ENCODE assay signal across 10 mouse cellular contexts in the genomic region with DNA sequence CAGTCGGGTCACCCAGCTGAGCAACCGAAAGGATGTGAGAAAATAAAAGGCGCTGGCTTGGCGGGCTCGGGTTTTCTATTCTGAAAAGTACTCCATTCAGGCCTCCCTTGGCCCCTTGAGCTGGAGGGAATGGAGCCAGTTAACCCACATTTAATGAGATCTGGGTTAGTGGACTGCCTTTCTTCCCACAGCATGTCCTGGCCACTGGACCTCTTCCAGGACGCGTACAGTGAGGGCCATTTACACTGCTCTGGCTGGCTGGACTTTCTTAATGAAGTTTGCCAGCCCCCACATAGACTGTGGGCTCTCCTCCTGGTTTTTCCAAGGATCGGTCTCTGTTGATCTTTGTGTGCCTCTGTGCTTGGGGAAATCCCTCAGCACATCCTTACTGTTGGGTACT. TPM values are rescaled to one million over a fixed set of nuclear protein-coding genes. Genes with fewer than 3 reads are reported as not detected.
DNase-seq lines count a peak whose midpoint lies in the region; ATAC-seq and TF ChIP-seq lines count a peak whose summit lies in the region.
"Had no signal": no experiment of that assay in that cellular context is flagged by ENCODE, and none has a peak within 500 bp of the region (broad histone marks: within the 10 kb centered on the region; RNA-seq: fewer than 3 reads in every experiment).

No protein-coding gene starts in this region.

- 51% methylated on average over 8 of the region's 8 CpGs for WGBS in hindbrain, embryonic 14.5 days
- 63% methylated on average over 8 of the region's 8 CpGs for WGBS in hindbrain, embryonic 11.5 days
- WGBS in forebrain, embryonic 12.5 days = 45% methylated on average over 8 of the region's 8 CpGs
- 70% methylated on average over 8 of the region's 8 CpGs for WGBS in kidney, embryonic 16.5 days
- WGBS in midbrain, embryonic 16.5 days = 56% methylated on average over 8 of the region's 8 CpGs
- 59% methylated on average over 8 of the region's 8 CpGs for WGBS in lung, adult 2 months

- ATAC-seq in hindbrain, embryonic 14.5 days (ENCODE audit: low FRiP score) = peak; percentile 92
- no peak for ATAC-seq in hindbrain, embryonic 11.5 days (ENCODE audit: low FRiP score)
- no peak for ATAC-seq in forebrain, embryonic 12.5 days (ENCODE audit: low FRiP score)
- peak; percentile 6; the same call in 1 of the 2 replicates for ATAC-seq in kidney, embryonic 16.5 days (ENCODE audit: low FRiP score, low TSS enrichment)
- peak; percentile 94 for ATAC-seq in midbrain, embryonic 16.5 days

- H3K4me2 ChIP-seq in hindbrain, embryonic 14.5 days (replicated peaks) = no peak overlapping the region
- no peak overlapping the region for H3K4me2 ChIP-seq in hindbrain, embryonic 11.5 days (replicated peaks; ENCODE audit: low read depth, low read length)
- no peak overlapping the region for H3K4me2 ChIP-seq in forebrain, embryonic 12.5 days
- H3K4me2 ChIP-seq in kidney, embryonic 16.5 days (replicated peaks; ENCODE audit: low read depth, low read length) = no peak overlapping the region
- no peak overlapping the region for H3K4me2 ChIP-seq in midbrain, embryonic 16.5 days (ENCODE audit: low read length)
- H3K4me2 ChIP-seq: embryonic facial prominence, embryonic 12.5 days had no signal

- TF ChIP-seq CTCF in lung, adult 2 months (IDR thresholded peaks at IDR 0.05; ENCODE audit: insufficient read depth, low read length) = no peak

- H3K27ac ChIP-seq in hindbrain, embryonic 14.5 days = peak overlapping the region; percentile 73
- no peak overlapping the region for H3K27ac ChIP-seq in hindbrain, embryonic 11.5 days (ENCODE audit: low read depth, low read length)
- H3K27ac ChIP-seq in forebrain, embryonic 12.5 days = 0 out of 2 replicates have a peak overlapping the region, but pooled peaks have one; percentile 56
- no peak overlapping the region for H3K27ac ChIP-seq in kidney, embryonic 16.5 days (ENCODE audit: low read length)
- H3K27ac ChIP-seq in midbrain, embryonic 16.5 days (ENCODE audit: low read length) = peak overlapping the region; percentile 61
- H3K27ac ChIP-seq: embryonic facial prominence, embryonic 12.5 days had no signal

- H3K9me3 ChIP-seq in hindbrain, embryonic 14.5 days (ENCODE audit: control insufficient read depth, low read length) = no peaks in the 10 kb centered on the region
- H3K9me3 ChIP-seq in hindbrain, embryonic 11.5 days (ENCODE audit: control insufficient read depth, low read length) = no peaks in the 10 kb centered on the region
- no peaks in the 10 kb centered on the region for H3K9me3 ChIP-seq in forebrain, embryonic 12.5 days
- H3K9me3 ChIP-seq in kidney, embryonic 16.5 days (ENCODE audit: low read length) = no peaks in the 10 kb centered on the region
- H3K9me3 ChIP-seq in midbrain, embryonic 16.5 days (replicated peaks; ENCODE audit: control insufficient read depth, low read length, poor library complexity, severe bottlenecking) = no peaks in the 10 kb centered on the region
- H3K9me3 ChIP-seq: embryonic facial prominence, embryonic 12.5 days; G1E had no signal

- H3K4me1 ChIP-seq in hindbrain, embryonic 14.5 days (replicated peaks; ENCODE audit: control insufficient read depth, insufficient read depth, low read length) = no peaks in the 10 kb centered on the region
- no peaks in the 10 kb centered on the region for H3K4me1 ChIP-seq in hindbrain, embryonic 11.5 days (replicated peaks; ENCODE audit: control insufficient read depth, insufficient read depth, low read length)
- H3K4me1 ChIP-seq in forebrain, embryonic 12.5 days = peaks cover 4% of the 10 kb centered on the region; the same call in 1 of the 2 replicates
- peaks cover 7% of the 10 kb centered on the region; the same call in 1 of the 2 replicates for H3K4me1 ChIP-seq in kidney, embryonic 16.5 days (ENCODE audit: insufficient read depth, low read length)
- no peaks in the 10 kb centered on the region for H3K4me1 ChIP-seq in midbrain, embryonic 16.5 days (ENCODE audit: control insufficient read depth, insufficient read depth, low read length)
- peaks cover 11% of the 10 kb centered on the region for H3K4me1 ChIP-seq in lung, adult 2 months (ENCODE audit: control insufficient read depth, insufficient read depth, low read length)

- H3K4me3 ChIP-seq in hindbrain, embryonic 14.5 days (replicated peaks; ENCODE audit: low read length) = no peak overlapping the region
- H3K4me3 ChIP-seq in hindbrain, embryonic 11.5 days (ENCODE audit: low read depth, low read length) = no peak overlapping the region
- H3K4me3 ChIP-seq in forebrain, embryonic 12.5 days (replicated peaks) = no peak overlapping the region
- H3K4me3 ChIP-seq in kidney, embryonic 16.5 days (ENCODE audit: low read length) = no peak overlapping the region
- no peak overlapping the region for H3K4me3 ChIP-seq in midbrain, embryonic 16.5 days (ENCODE audit: low read depth, low read length)
- no peak overlapping the region for H3K4me3 ChIP-seq in lung, adult 2 months (replicated peaks; ENCODE audit: extremely low read depth, low read depth, low read length)
- H3K4me3 ChIP-seq: embryonic facial prominence, embryonic 12.5 days had no signal

- no peak overlapping the region for H3K9ac ChIP-seq in hindbrain, embryonic 14.5 days
- no peak overlapping the region for H3K9ac ChIP-seq in hindbrain, embryonic 11.5 days (ENCODE audit: low read depth, low read length)
- H3K9ac ChIP-seq in forebrain, embryonic 12.5 days = no peak overlapping the region
- H3K9ac ChIP-seq in kidney, embryonic 16.5 days (replicated peaks; ENCODE audit: low read length) = no peak overlapping the region
- H3K9ac ChIP-seq in midbrain, embryonic 16.5 days (ENCODE audit: low read depth, low read length) = no peak overlapping the region
- H3K9ac ChIP-seq: embryonic facial prominence, embryonic 12.5 days had no signal

- no peaks in the 10 kb centered on the region for H3K36me3 ChIP-seq in hindbrain, embryonic 14.5 days (replicated peaks; ENCODE audit: control insufficient read depth, insufficient read depth)
- no peaks in the 10 kb centered on the region for H3K36me3 ChIP-seq in hindbrain, embryonic 11.5 days (ENCODE audit: control insufficient read depth, insufficient read depth, low read length)
- H3K36me3 ChIP-seq in forebrain, embryonic 12.5 days (replicated peaks) = no peaks in the 10 kb centered on the region
- H3K36me3 ChIP-seq in kidney, embryonic 16.5 days (ENCODE audit: insufficient read depth, low read length) = no peaks in the 10 kb centered on the region
- no peaks in the 10 kb centered on the region for H3K36me3 ChIP-seq in midbrain, embryonic 16.5 days (ENCODE audit: control insufficient read depth, insufficient read depth, low read length)
- H3K36me3 ChIP-seq: embryonic facial prominence, embryonic 12.5 days; G1E had no signal

- no peak for TF ChIP-seq POLR2A in lung, adult 2 months (IDR thresholded peaks at IDR 0.05; ENCODE audit: borderline replicate concordance, extremely low read depth, low read depth, low read length)

- H3K27me3 ChIP-seq in hindbrain, embryonic 14.5 days (ENCODE audit: control insufficient read depth, insufficient read depth, low read length) = no peaks in the 10 kb centered on the region
- no peaks in the 10 kb centered on the region for H3K27me3 ChIP-seq in hindbrain, embryonic 11.5 days (ENCODE audit: control insufficient read depth, insufficient read depth, low read length)
- no peaks in the 10 kb centered on the region for H3K27me3 ChIP-seq in forebrain, embryonic 12.5 days
- no peaks in the 10 kb centered on the region for H3K27me3 ChIP-seq in kidney, embryonic 16.5 days (ENCODE audit: insufficient read depth, low read length)
- H3K27me3 ChIP-seq in midbrain, embryonic 16.5 days (ENCODE audit: control insufficient read depth, insufficient read depth, low read depth, low read length) = no peaks in the 10 kb centered on the region
- H3K27me3 ChIP-seq: embryonic facial prominence, embryonic 12.5 days had no signal

- DNase-seq in hindbrain, embryonic 14.5 days (ENCODE audit: low spot score) = peak; percentile 69
- DNase-seq in hindbrain, embryonic 11.5 days (ENCODE audit: low spot score) = no peak
- no peak for DNase-seq in embryo, embryonic 10 days (ENCODE audit: low spot score)
- no peak for DNase-seq in adrenal gland, postnatal 36 days
- DNase-seq in lung, adult 2 months = no peak

RNA-seq across cellular contexts. Expression of a gene that starts 52.1 kb away (rescaled TPM):
- 11.8 and 17.3 TPM in 2 replicates for polyA plus RNA-seq in hindbrain, embryonic 14.5 days (2014; fragmentation: Nextera tagmentation; extraction: Ambion mirVana)
- polyA plus RNA-seq in hindbrain, embryonic 11.5 days (2014; fragmentation: Nextera tagmentation; extraction: Ambion mirVana) = 3.5 and 4.4 TPM in 2 replicates
- 1.8 and 2.4 TPM in 2 replicates for polyA plus RNA-seq in forebrain, embryonic 12.5 days (2016; fragmentation: Nextera tagmentation; extraction: Ambion mirVana)
- polyA plus RNA-seq in kidney, embryonic 16.5 days (2015; fragmentation: Nextera tagmentation; extraction: Ambion mirVana) = 19.2 and 19.6 TPM in 2 replicates
- polyA plus RNA-seq in midbrain, embryonic 16.5 days (2015; fragmentation: Nextera tagmentation; extraction: Ambion mirVana) = 7.8 and 10.8 TPM in 2 replicates
- 10 to 100 TPM; 29.9 to 44.1 TPM for total RNA-seq in adrenal gland, postnatal 36 days (2021)
- 36.6 and 48.5 TPM in 2 replicates for polyA plus RNA-seq in lung, adult 2 months (2012; rRNA removed)

Comparison
In these comparisons a context has a peak if more than half of its experiments do, and no peak if none do; other contexts are left out.
1. ATAC-seq: peak in hindbrain, embryonic 14.5 days (single experiment), kidney, embryonic 16.5 days (single experiment) and midbrain, embryonic 16.5 days (single experiment); none in hindbrain, embryonic 11.5 days (single experiment) and forebrain, embryonic 12.5 days (single experiment).
2. H3K27ac ChIP-seq: peak in hindbrain, embryonic 14.5 days (single experiment), forebrain, embryonic 12.5 days (single experiment) and midbrain, embryonic 16.5 days (single experiment); none in hindbrain, embryonic 11.5 days (single experiment) and kidney, embryonic 16.5 days (single experiment).